In the genomic region with DNA sequence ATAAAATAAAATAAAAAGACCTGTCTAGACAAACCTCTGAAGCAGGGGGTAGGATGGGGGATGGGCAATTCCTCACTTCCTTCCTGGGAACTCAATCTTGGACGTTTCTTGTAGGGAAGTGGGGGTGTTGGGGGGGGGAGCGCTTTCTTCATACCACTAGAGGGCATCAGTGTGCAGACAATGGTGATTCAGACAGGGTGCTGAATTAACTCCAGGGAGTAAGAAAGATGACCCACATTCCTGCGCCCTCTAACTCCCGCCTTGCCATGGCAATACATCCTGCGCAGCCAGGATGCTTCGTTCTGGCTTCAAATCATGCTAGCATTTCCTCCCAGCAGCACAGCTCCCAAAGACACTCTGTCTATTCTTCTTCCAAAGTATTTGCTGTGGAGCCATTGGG, we compare ENCODE assay signal across 9 mouse cellular contexts.
DNase-seq lines count a peak whose midpoint lies in the region; ATAC-seq lines count a peak whose summit lies in the region.
"Had no signal": no experiment of that assay in that cellular context is flagged by ENCODE, and none has a peak within 500 bp of the region (broad histone marks: within the 10 kb centered on the region; RNA-seq: fewer than 3 reads in every experiment).

No protein-coding gene starts in this region.

- H3K27me3 ChIP-seq in kidney, embryonic 14.5 days (ENCODE audit: control insufficient read depth, insufficient read depth, low read length) = no peaks in the 10 kb centered on the region
- no peaks in the 10 kb centered on the region for H3K27me3 ChIP-seq in kidney, embryonic 16.5 days (ENCODE audit: insufficient read depth, low read length)
- H3K27me3 ChIP-seq: embryonic facial prominence, embryonic 15.5 days had no signal

- no peak overlapping the region for H3K4me3 ChIP-seq in kidney, embryonic 14.5 days (ENCODE audit: low read length)
- H3K4me3 ChIP-seq in kidney, embryonic 16.5 days (ENCODE audit: low read length) = no peak overlapping the region
- H3K4me3 ChIP-seq: embryonic facial prominence, embryonic 15.5 days had no signal

- H3K4me1 ChIP-seq in kidney, embryonic 14.5 days (ENCODE audit: control insufficient read depth, insufficient read depth, low read length) = no peaks in the 10 kb centered on the region
- 0 out of 2 replicates have a peak, but pooled peaks cover 3% of the 10 kb centered on the region for H3K4me1 ChIP-seq in kidney, embryonic 16.5 days (ENCODE audit: insufficient read depth, low read length)
- H3K4me1 ChIP-seq: embryonic facial prominence, embryonic 15.5 days had no signal

- H3K36me3 ChIP-seq in kidney, embryonic 14.5 days (ENCODE audit: control insufficient read depth, insufficient read depth, low read length) = no peaks in the 10 kb centered on the region
- H3K36me3 ChIP-seq in kidney, embryonic 16.5 days (ENCODE audit: insufficient read depth, low read length) = no peaks in the 10 kb centered on the region
- H3K36me3 ChIP-seq: embryonic facial prominence, embryonic 15.5 days had no signal

- H3K9me3 ChIP-seq in kidney, embryonic 14.5 days (ENCODE audit: control insufficient read depth, low read length) = no peaks in the 10 kb centered on the region
- no peaks in the 10 kb centered on the region for H3K9me3 ChIP-seq in kidney, embryonic 16.5 days (ENCODE audit: low read length)
- H3K9me3 ChIP-seq: embryonic facial prominence, embryonic 15.5 days had no signal

- no peak overlapping the region for H3K9ac ChIP-seq in kidney, embryonic 14.5 days (ENCODE audit: low read depth, low read length)
- no peak overlapping the region for H3K9ac ChIP-seq in kidney, embryonic 16.5 days (replicated peaks; ENCODE audit: low read length)
- H3K9ac ChIP-seq: embryonic facial prominence, embryonic 15.5 days had no signal

- no peak overlapping the region for H3K4me2 ChIP-seq in kidney, embryonic 14.5 days (replicated peaks; ENCODE audit: low read depth, low read length)
- no peak overlapping the region for H3K4me2 ChIP-seq in kidney, embryonic 16.5 days (replicated peaks; ENCODE audit: low read depth, low read length)
- H3K4me2 ChIP-seq: embryonic facial prominence, embryonic 15.5 days had no signal

- WGBS in kidney, embryonic 14.5 days = 17% methylated on average over 6 of the region's 6 CpGs
- 15% methylated on average over 6 of the region's 6 CpGs for WGBS in kidney, embryonic 16.5 days

- peak; percentile 12; the same call in 1 of the 2 replicates for ATAC-seq in kidney, embryonic 14.5 days (ENCODE audit: low FRiP score, low TSS enrichment)
- no peak for ATAC-seq in kidney, embryonic 16.5 days (ENCODE audit: low FRiP score, low TSS enrichment)

- H3K27ac ChIP-seq in kidney, embryonic 14.5 days (ENCODE audit: low read depth, low read length) = no peak overlapping the region
- no peak overlapping the region for H3K27ac ChIP-seq in kidney, embryonic 16.5 days (ENCODE audit: low read length)
- H3K27ac ChIP-seq: embryonic facial prominence, embryonic 15.5 days had no signal

- peak; percentile 17 for DNase-seq in adrenal gland, postnatal 10 days
- DNase-seq in adrenal gland, postnatal 4 days (ENCODE audit: low spot score in 2 of 2) = no peak
- DNase-seq in 416B (ENCODE audit: low read depth) = peak; percentile 9
- peak; percentile 27 for DNase-seq in forelimb bud, embryonic 11.5 days (ENCODE audit: low read depth, low spot score)
- DNase-seq in thymus, postnatal 4 days = no peak
- no peak for DNase-seq in urinary bladder, postnatal 25 days (ENCODE audit: low spot score)

Comparison
In these comparisons a context has a peak if more than half of its experiments do, and no peak if none do; other contexts are left out.
1. DNase-seq: peak in adrenal gland, postnatal 10 days (single experiment), 416B (single experiment) and forelimb bud, embryonic 11.5 days (single experiment); none in adrenal gland, postnatal 4 days (0 of 2), thymus, postnatal 4 days (single experiment) and urinary bladder, postnatal 25 days (single experiment).